Mouse (Mus musculus) CH12.LX (cell line): ENCODE measurements around the gene Pnisr.

Experiments
- CTCF ChIP-seq, 2 experiments: IDR thresholded peaks in 1 of 2; conservative IDR thresholded peaks in 1 of 2; 2 replicates each; pipeline ENCODE4 v1.5.1; 2011 to 2012; ENCODE audit warnings: low read depth in 2 of 2, low read length in 2 of 2, improper control_type of control experiment in 1 of 2, inconsistent platforms in 1 of 2, mild to moderate bottlenecking in 1 of 2, moderate library complexity in 1 of 2
- EP300 ChIP-seq: IDR thresholded peaks from 2 replicates; pipeline ENCODE4 v1.6.1; 2011; ENCODE audit warnings: low read length, improper control_type of control experiment
- KAT2A ChIP-seq: IDR thresholded peaks from 2 replicates; pipeline ENCODE4 v1.6.1; 2012; ENCODE audit warnings: low read length, improper control_type of control experiment, inconsistent platforms; ENCODE audit not compliant: insufficient replicate concordance
- MAX ChIP-seq: IDR thresholded peaks from 2 replicates; pipeline ENCODE4 v1.6.1; 2011; ENCODE audit warnings: low read length, improper control_type of control experiment
- MAZ ChIP-seq: IDR thresholded peaks from 2 replicates; pipeline ENCODE4 v1.6.1; 2012; ENCODE audit warnings: low read depth, mild to moderate bottlenecking, inconsistent platforms, low read length, improper control_type of control experiment, moderate library complexity
- POLR2A ChIP-seq: IDR thresholded peaks from 2 replicates; pipeline ENCODE4 v1.6.1; 2011; ENCODE audit warnings: low read depth, mild to moderate bottlenecking, improper control_type of control experiment, low read length
- POLR2AphosphoS2 ChIP-seq: IDR thresholded peaks from 2 replicates; pipeline ENCODE4 v1.6.1; 2011; ENCODE audit warnings: low read depth, low read length, improper control_type of control experiment
- TBP ChIP-seq: conservative IDR thresholded peaks from 2 replicates; pipeline ENCODE4 v1.6.1; 2011; ENCODE audit warnings: low read depth, low read length, improper control_type of control experiment
- TCF12 ChIP-seq: IDR thresholded peaks from 2 replicates; pipeline ENCODE4 v1.6.1; 2014; ENCODE audit warnings: low read depth, mild to moderate bottlenecking, inconsistent platforms, low read length, improper control_type of control experiment
- USF1 ChIP-seq: IDR thresholded peaks from 2 replicates; pipeline ENCODE4 v1.6.1; 2014; ENCODE audit warnings: low read depth, mild to moderate bottlenecking, inconsistent platforms, low read length, improper control_type of control experiment
- ZC3H11A ChIP-seq: IDR thresholded peaks from 2 replicates; pipeline ENCODE4 v1.6.1; 2012; ENCODE audit warnings: low read depth, mild to moderate bottlenecking, inconsistent platforms, low read length, improper control_type of control experiment
- ZNF384 ChIP-seq: IDR thresholded peaks from 2 replicates; pipeline ENCODE4 v1.6.1; 2012; ENCODE audit warnings: low read depth, low read length, improper control_type of control experiment, inconsistent platforms

DNA sequence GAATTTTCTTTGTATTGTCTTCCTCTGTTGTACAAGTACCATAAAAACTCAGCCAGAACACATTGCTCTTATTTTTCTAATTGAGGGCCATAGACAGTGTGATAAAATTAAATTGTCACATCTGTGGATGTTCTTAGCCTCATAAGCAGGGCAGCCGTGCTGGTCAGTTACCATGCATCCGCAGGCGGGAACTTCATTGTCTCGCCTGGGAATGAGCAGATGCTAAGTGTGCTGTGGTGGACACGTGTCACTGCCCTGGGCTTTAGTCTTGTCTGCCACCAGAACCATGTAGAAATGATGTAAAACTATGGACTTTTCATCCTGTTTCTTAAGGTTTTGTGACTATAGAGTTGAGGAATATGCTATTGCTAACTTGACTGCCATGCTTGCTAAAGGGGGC lies 40.2 kb upstream of the Pnisr start:
- TF ChIP-seq ZNF384 (no peak), TBP (no peak), MAX (no peak), MAZ (no peak), TCF12 (no peak), CTCF (conservative IDR thresholded peaks at IDR 0.05 in 1 of 2, IDR thresholded peaks at IDR 0.05 in 1 of 2; ENCODE audit: low read depth in 2 of 2, low read length in 2 of 2) (no peak), USF1 (no peak), EP300 (no peak), KAT2A (no peak), POLR2A (no peak), POLR2AphosphoS2 (no peak), ZC3H11A (no peak)
